Mouse (Mus musculus) MEL (cell line): ENCODE results near the gene Gltp. TPM values are rescaled to one million over a fixed set of nuclear protein-coding genes. Genes with fewer than 3 reads are reported as not detected.

ENCODE experiments used
- DNase-seq: peaks from one replicate; pipeline ENCODE4 v3.0.0; 2011; ENCODE audit warnings: low read depth, low spot score
- H3K27ac ChIP-seq: 2 replicates; pipeline ENCODE4 v1.5.1; 2012; ENCODE audit warnings: low read depth, mild to moderate bottlenecking, control low read depth, low read length, moderate library complexity; ENCODE audit not compliant: control insufficient read depth
- H3K27me3 ChIP-seq, 2 experiments: fragments of 150-350 bp in 1 of 2; sonication (generic) in 1 of 2; 2 replicates each; pipeline ENCODE4 v1.6.1; 2012; ENCODE audit warnings: low read length in 2 of 2, mild to moderate bottlenecking in 2 of 2, improper control_type of control experiment in 1 of 2, moderate library complexity in 1 of 2; ENCODE audit not compliant: insufficient read depth in 2 of 2, control insufficient read depth in 1 of 2
- H3K36me3 ChIP-seq, 2 experiments: 2 replicates each; pipeline ENCODE4 v1.6.1; 2012 to 2014; ENCODE audit warnings: low read length in 2 of 2, improper control_type of control experiment in 1 of 2, inconsistent platforms in 1 of 2, mild to moderate bottlenecking in 1 of 2; ENCODE audit not compliant: insufficient read depth in 2 of 2, control insufficient read depth in 1 of 2
- H3K4me1 ChIP-seq, 2 experiments: fragments of 150-350 bp in 1 of 2; sonication (generic) in 1 of 2; 2 replicates each; pipeline ENCODE4 v1.6.1; 2012; ENCODE audit warnings: low read length in 2 of 2, improper control_type of control experiment in 1 of 2, mild to moderate bottlenecking in 1 of 2; ENCODE audit not compliant: insufficient read depth in 2 of 2, control insufficient read depth in 1 of 2
- H3K4me3 ChIP-seq, 2 experiments: fragments of 150-350 bp in 1 of 2; sonication (generic) in 1 of 2; 2 replicates each; pipeline ENCODE4 v1.5.1; 2012; ENCODE audit warnings: low read depth in 2 of 2, low read length in 2 of 2, mild to moderate bottlenecking in 2 of 2, moderate library complexity in 2 of 2, control low read depth in 1 of 2, improper control_type of control experiment in 1 of 2; ENCODE audit not compliant: control insufficient read depth in 1 of 2, insufficient read depth in 1 of 2
- H3K79me2 ChIP-seq: 2 replicates; pipeline ENCODE4 v1.6.1; 2012; ENCODE audit warnings: mild to moderate bottlenecking, low read length, moderate library complexity; ENCODE audit not compliant: control insufficient read depth, poor library complexity, insufficient read depth
- H3K9ac ChIP-seq: 2 replicates; pipeline ENCODE4 v1.6.1; 2012; ENCODE audit warnings: low read depth, mild to moderate bottlenecking, control low read depth, low read length, moderate library complexity; ENCODE audit not compliant: control insufficient read depth, poor library complexity, severe bottlenecking
- H3K9me3 ChIP-seq: fragments of 150-350 bp; sonication (generic); replicated peaks from 2 replicates; pipeline ENCODE4 v1.6.1; 2012; ENCODE audit warnings: mild to moderate bottlenecking, low read length, improper control_type of control experiment, moderate library complexity; ENCODE audit not compliant: insufficient read depth
- BHLHE40 ChIP-seq: IDR thresholded peaks from 2 replicates; pipeline ENCODE4 v1.6.1; 2012; ENCODE audit warnings: low read depth, mild to moderate bottlenecking, inconsistent platforms, low read length, improper control_type of control experiment, borderline replicate concordance
- CHD2 ChIP-seq: IDR thresholded peaks from 2 replicates; pipeline ENCODE4 v1.6.1; 2011; ENCODE audit warnings: low read length, improper control_type of control experiment
- E2F4 ChIP-seq: IDR thresholded peaks from 2 replicates; pipeline ENCODE4 v1.6.1; 2011; ENCODE audit warnings: low read depth, low read length, improper control_type of control experiment, borderline replicate concordance
- ELF1 ChIP-seq: IDR thresholded peaks from 2 replicates; pipeline ENCODE4 v1.6.1; 2014; ENCODE audit warnings: low read depth, mild to moderate bottlenecking, inconsistent platforms, low read length, improper control_type of control experiment, moderate library complexity
- GABPA ChIP-seq: IDR thresholded peaks from 2 replicates; pipeline ENCODE4 v1.6.1; 2012; ENCODE audit warnings: low read depth, mild to moderate bottlenecking, inconsistent platforms, low read length, improper control_type of control experiment, moderate library complexity
- JUND ChIP-seq: IDR thresholded peaks from 2 replicates; pipeline ENCODE4 v1.6.1; 2011; ENCODE audit warnings: low read depth, mild to moderate bottlenecking, improper control_type of control experiment, low read length
- KAT2A ChIP-seq: conservative IDR thresholded peaks from 2 replicates; pipeline ENCODE4 v1.6.1; 2012; ENCODE audit warnings: low read depth, low read length, improper control_type of control experiment, inconsistent platforms
- MAFK ChIP-seq: IDR thresholded peaks from 2 replicates; pipeline ENCODE4 v1.6.1; 2011; ENCODE audit warnings: low read depth, mild to moderate bottlenecking, low read length, improper control_type of control experiment, borderline replicate concordance
- MAX ChIP-seq: IDR thresholded peaks from 2 replicates; pipeline ENCODE4 v1.6.1; 2011; ENCODE audit warnings: low read length, improper control_type of control experiment
- MAZ ChIP-seq: IDR thresholded peaks from 2 replicates; pipeline ENCODE4 v1.6.1; 2012; ENCODE audit warnings: low read depth, mild to moderate bottlenecking, inconsistent platforms, low read length, improper control_type of control experiment
- MYB ChIP-seq: IDR thresholded peaks from 2 replicates; pipeline ENCODE4 v1.6.1; 2011; ENCODE audit warnings: mild to moderate bottlenecking, low read depth, low read length, improper control_type of control experiment
- NELFE ChIP-seq: IDR thresholded peaks from 2 replicates; pipeline ENCODE4 v1.6.1; 2011; ENCODE audit warnings: low read depth, low read length, improper control_type of control experiment
- POLR2A ChIP-seq, 2 experiments: IDR thresholded peaks; 2 replicates each; pipeline ENCODE4 v1.6.1; 2011 to 2012; ENCODE audit warnings: low read length in 2 of 2, mild to moderate bottlenecking in 2 of 2, control low read depth in 1 of 2, improper control_type of control experiment in 1 of 2, low read depth in 1 of 2, moderate library complexity in 1 of 2; ENCODE audit not compliant: control insufficient read depth in 1 of 2, insufficient read depth in 1 of 2, poor library complexity in 1 of 2
- POLR2AphosphoS5 ChIP-seq: IDR thresholded peaks from 2 replicates; pipeline ENCODE4 v1.6.1; 2012; ENCODE audit warnings: low read depth, borderline replicate concordance, mild to moderate bottlenecking, inconsistent platforms, low read length, moderate library complexity, mixed read lengths
- RAD21 ChIP-seq: IDR thresholded peaks from 2 replicates; pipeline ENCODE4 v1.6.1; 2011; ENCODE audit warnings: mild to moderate bottlenecking, low read depth, low read length, improper control_type of control experiment
- RCOR1 ChIP-seq: IDR thresholded peaks from 2 replicates; pipeline ENCODE4 v1.6.1; 2012; ENCODE audit warnings: low read depth, mild to moderate bottlenecking, inconsistent platforms, low read length, improper control_type of control experiment
- TAL1 ChIP-seq: IDR thresholded peaks from 2 replicates; pipeline ENCODE4 v1.6.1; 2012; ENCODE audit warnings: mild to moderate bottlenecking, inconsistent platforms, low read length, moderate library complexity, mixed read lengths
- TBP ChIP-seq: IDR thresholded peaks from 2 replicates; pipeline ENCODE4 v1.8.0; 2011; ENCODE audit warnings: low read depth, low read length, improper control_type of control experiment
- TCF12 ChIP-seq: IDR thresholded peaks from 2 replicates; pipeline ENCODE4 v1.6.1; 2014; ENCODE audit warnings: low read depth, mild to moderate bottlenecking, inconsistent platforms, low read length, improper control_type of control experiment, moderate library complexity
- USF2 ChIP-seq, 2 experiments: IDR thresholded peaks; 2 replicates each; pipeline ENCODE4 v1.6.1; 2011 to 2012; ENCODE audit warnings: improper control_type of control experiment in 2 of 2, low read length in 2 of 2, borderline replicate concordance in 1 of 2, inconsistent platforms in 1 of 2, low read depth in 1 of 2, mild to moderate bottlenecking in 1 of 2; ENCODE audit not compliant: insufficient read depth in 1 of 2
- ZKSCAN1 ChIP-seq: IDR thresholded peaks from 2 replicates; pipeline ENCODE4 v1.6.1; 2012; ENCODE audit warnings: low read depth, mild to moderate bottlenecking, inconsistent platforms, low read length, improper control_type of control experiment, moderate library complexity
- ZNF384 ChIP-seq: IDR thresholded peaks from 2 replicates; pipeline ENCODE4 v1.6.1; 2012; ENCODE audit warnings: low read depth, mild to moderate bottlenecking, inconsistent platforms, low read length, improper control_type of control experiment
- polyA plus RNA-seq, 2 experiments: library from polyadenylated mRNA; stranded (reverse) in 1 of 2; unstranded in 1 of 2; fragments of >175 nt in 1 of 2; fragments of >200 nt in 1 of 2; gene quantifications; 2 replicates each; pipeline versions ENCODE4 v1.2.1 to v1.2.4; 2012; ENCODE audit warnings: low replicate concordance in 2 of 2, low read depth in 1 of 2; ENCODE audit not compliant: insufficient read length in 2 of 2, insufficient read depth in 1 of 2, missing spikeins in 1 of 2
- total RNA-seq: library from RNA; depleted of rRNA; stranded (reverse); fragments of 300-350 nt; gene quantifications from 2 replicates; pipeline ENCODE4 v1.2.3, GENCODE M21; 2012

The Gltp gene
- total and polyA plus RNA-seq, 3 experiments: 18.8 to 211 (median 67.2) TPM

DNA sequence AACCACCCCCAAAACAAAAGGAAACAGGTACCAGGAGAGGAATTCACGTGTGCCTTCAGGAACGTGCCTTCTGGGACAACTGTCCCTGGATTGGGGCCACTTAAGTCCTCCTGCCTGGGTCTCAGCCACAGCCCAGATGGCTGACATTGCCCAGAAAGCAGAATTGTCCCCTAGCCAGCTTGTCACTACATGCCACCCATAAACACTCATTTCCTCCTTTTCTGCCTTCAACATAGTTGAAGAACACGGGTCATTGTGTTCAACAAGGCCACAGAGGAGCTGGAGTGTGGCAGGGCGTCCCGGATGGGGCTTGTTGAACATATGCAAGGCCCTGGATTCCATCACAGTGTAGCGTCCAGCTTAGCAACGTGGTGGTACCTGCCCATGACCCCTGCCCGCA lies 9.1 kb downstream of the Gltp start:
- no peak for TF ChIP-seq MAZ
- TF ChIP-seq MAFK: no peak
- TF ChIP-seq ZNF384: no peak
- TF ChIP-seq TAL1: no peak
- no peak for TF ChIP-seq ELF1
- TF ChIP-seq E2F4: no peak
- no peak for TF ChIP-seq CHD2
- no peak for TF ChIP-seq NELFE
- no peak for TF ChIP-seq JUND
- TF ChIP-seq RAD21: no peak
- no peak for TF ChIP-seq BHLHE40
- no peak for TF ChIP-seq POLR2A (IDR thresholded peaks at IDR 0.05; ENCODE audit: control insufficient read depth in 1 of 2, insufficient read depth in 1 of 2, low read depth in 1 of 2, low read length in 2 of 2, poor library complexity in 1 of 2)
- no peak for TF ChIP-seq RCOR1
- no peak for TF ChIP-seq USF2 (IDR thresholded peaks at IDR 0.05; ENCODE audit: borderline replicate concordance in 1 of 2, insufficient read depth in 1 of 2, low read depth in 1 of 2, low read length in 2 of 2)
- TF ChIP-seq MAX: no peak
- TF ChIP-seq MYB: no peak
- no peaks in the 10 kb centered on the region for H3K79me2 ChIP-seq
- no peaks in the 10 kb centered on the region for H3K4me1 ChIP-seq
- no peak overlapping the region for H3K27ac ChIP-seq
- no peaks in the 10 kb centered on the region for H3K27me3 ChIP-seq
- H3K4me3 ChIP-seq: no peak overlapping the region
- H3K9me3 ChIP-seq: no peaks in the 10 kb centered on the region
- H3K9ac ChIP-seq: no peak overlapping the region
- DNase-seq: no peak
- H3K36me3 ChIP-seq: peaks cover 0 to 2% of the 10 kb centered on the region in 2 experiments; a peak in 1 of 4 replicates

DNA sequence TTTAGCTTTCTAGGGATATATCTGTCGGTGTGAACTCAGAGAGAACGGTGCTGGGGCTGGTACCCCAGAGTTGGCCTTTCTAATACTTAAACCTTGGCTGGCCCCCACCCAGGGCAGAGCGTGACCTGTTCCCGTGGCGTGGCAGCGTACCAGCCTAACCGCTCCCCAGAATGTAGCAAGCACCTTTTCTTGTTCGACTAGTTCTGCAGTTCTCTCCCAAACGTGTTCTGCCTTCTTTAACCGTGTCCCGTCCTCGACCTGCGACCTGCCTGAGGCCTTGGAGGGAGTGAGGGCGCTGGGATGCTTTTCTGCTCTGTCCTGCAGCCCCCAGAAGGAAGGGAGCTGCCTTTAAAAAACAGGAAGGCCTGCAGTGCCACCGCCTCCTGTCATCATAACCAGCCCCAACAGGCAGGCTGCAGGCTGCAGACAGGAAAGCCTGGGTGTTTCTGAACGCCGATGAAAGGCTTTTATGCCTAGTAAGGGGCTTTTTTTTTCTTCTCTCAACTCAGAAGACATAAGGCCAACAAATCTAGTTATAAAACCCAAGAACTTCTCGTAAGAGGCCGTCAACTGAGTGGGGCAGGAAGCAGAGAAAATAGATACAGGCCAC lies 10.0 kb downstream of the Gltp start:
- peaks cover 0 to 2% of the 10 kb centered on the region in 2 experiments; a peak in 1 of 4 replicates for H3K36me3 ChIP-seq
- TF ChIP-seq RCOR1 (no peak), GABPA (no peak), RAD21 (no peak), KAT2A (no peak), ZKSCAN1 (no peak), E2F4 (no peak), USF2 (IDR thresholded peaks at IDR 0.05; ENCODE audit: borderline replicate concordance in 1 of 2, insufficient read depth in 1 of 2, low read depth in 1 of 2, low read length in 2 of 2) (no peak), TBP (no peak), POLR2AphosphoS5 (no peak), TCF12 (no peak), TAL1 (no peak)
- TF ChIP-seq, all 39 proteins: peak for 0
- Histone ChIP-seq H3K4me1 (no peaks in the 10 kb centered on the region), H3K9ac (no peak overlapping the region), H3K79me2 (no peaks in the 10 kb centered on the region), H3K4me3 (no peak overlapping the region), H3K9me3 (no peaks in the 10 kb centered on the region), H3K27ac (no peak overlapping the region), H3K27me3 (no peaks in the 10 kb centered on the region)
- no peak for DNase-seq
